In genomic region chr5:105305671-105306070, GRCm38 (mm10) we compare ENCODE assay signal across 9 mouse cellular contexts. TPM values are rescaled to one million over a fixed set of nuclear protein-coding genes. Genes with fewer than 3 reads are reported as not detected.
"Had no signal": no experiment of that assay in that cellular context is flagged by ENCODE, and none has a peak within 500 bp of the region (broad histone marks: within the 10 kb centered on the region; RNA-seq: fewer than 3 reads in every experiment).

No protein-coding gene starts in this region.

RNA-seq across cellular contexts. Expression of gene Gm43302, which starts 12.2 kb away (rescaled TPM):
- polyA plus RNA-seq: liver, embryonic 13.5 days; liver, postnatal 0 days; lung, embryonic 15.5 days; macrophage; midbrain, embryonic 11.5 days; midbrain, embryonic 13.5 days; midbrain, postnatal 0 days; neural tube, embryonic 13.5 days; stomach, embryonic 14.5 days had no signal
